In the genomic region with DNA sequence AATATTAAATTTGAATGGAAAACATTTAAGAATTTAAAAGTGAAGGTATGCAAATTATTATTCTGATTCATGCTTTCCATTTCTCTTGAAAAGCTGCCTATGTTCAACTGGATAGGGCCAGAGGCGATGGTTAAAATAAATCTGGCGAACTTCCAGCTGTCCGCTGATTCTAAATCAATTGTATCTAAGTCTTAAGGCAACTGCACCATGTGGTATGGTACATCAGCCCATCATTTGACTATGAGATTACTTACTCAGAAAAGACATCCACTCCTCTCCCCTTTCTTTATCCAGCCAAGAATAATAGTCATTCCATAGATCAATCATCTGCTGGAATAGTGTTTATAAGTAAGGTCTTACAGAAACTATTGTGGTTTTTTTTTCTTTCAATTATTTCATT, we compare ENCODE assay signal across 13 mouse cellular contexts.
"Had no signal": no experiment of that assay in that cellular context is flagged by ENCODE, and none has a peak within 500 bp of the region (broad histone marks: within the 10 kb centered on the region; RNA-seq: fewer than 3 reads in every experiment).

No protein-coding gene starts in this region.

- H3K4me1 ChIP-seq: limb, embryonic 13.5 days; lung, embryonic 15.5 days; midbrain, embryonic 12.5 days; neural tube, embryonic 15.5 days had no signal

- H3K9me3 ChIP-seq: limb, embryonic 13.5 days; lung, embryonic 15.5 days; midbrain, embryonic 12.5 days; neural tube, embryonic 15.5 days had no signal

- H3K4me2 ChIP-seq: limb, embryonic 13.5 days; liver, embryonic 11.5 days; lung, embryonic 15.5 days; midbrain, embryonic 12.5 days; neural tube, embryonic 15.5 days had no signal

- H3K27ac ChIP-seq: layer of hippocampus, adult 2 months; limb, embryonic 13.5 days; lung, embryonic 15.5 days; midbrain, embryonic 12.5 days; neural tube, embryonic 15.5 days had no signal

- H3K27me3 ChIP-seq: limb, embryonic 13.5 days; lung, embryonic 15.5 days; midbrain, embryonic 12.5 days; neural tube, embryonic 15.5 days had no signal

- DNase-seq: lung, postnatal 14 days; right cerebral cortex, adult 18-20 months; right cerebral cortex, postnatal 25 days; thymus, adult 18-20 months; thymus, postnatal 14 days had no signal

- H3K4me3 ChIP-seq: layer of hippocampus, adult 2 months; limb, embryonic 13.5 days; lung, embryonic 15.5 days; midbrain, embryonic 12.5 days; myocyte; neural tube, embryonic 15.5 days had no signal

- ATAC-seq: hindbrain, embryonic 16.5 days had no signal

- H3K9ac ChIP-seq: limb, embryonic 13.5 days; lung, embryonic 15.5 days; midbrain, embryonic 12.5 days; neural tube, embryonic 15.5 days had no signal

- H3K36me3 ChIP-seq: limb, embryonic 13.5 days; lung, embryonic 15.5 days; midbrain, embryonic 12.5 days; neural tube, embryonic 15.5 days had no signal
